Mouse (Mus musculus) megakaryocyte, embryonic 14.5 days (primary cell): ENCODE data around the gene Ranbp3.

Experiments used
- FLI1 ChIP-seq: IDR thresholded peaks from 2 replicates; pipeline ENCODE4 v1.6.1; 2012; ENCODE audit warnings: low read length, inconsistent platforms, mixed read lengths
- GATA1 ChIP-seq: IDR thresholded peaks from 3 replicates; pipeline ENCODE4 v1.6.1; 2012; ENCODE audit warnings: mixed read lengths, low read length, inconsistent platforms, borderline replicate concordance

GRCm38 (mm10) chr17:56740788-56741160 lies 67.7 kb downstream of the Ranbp3 start:
- no peak for TF ChIP-seq GATA1
- TF ChIP-seq FLI1 = no peak
